ENCODE assay signal across 22 mouse cellular contexts in the genomic region with DNA sequence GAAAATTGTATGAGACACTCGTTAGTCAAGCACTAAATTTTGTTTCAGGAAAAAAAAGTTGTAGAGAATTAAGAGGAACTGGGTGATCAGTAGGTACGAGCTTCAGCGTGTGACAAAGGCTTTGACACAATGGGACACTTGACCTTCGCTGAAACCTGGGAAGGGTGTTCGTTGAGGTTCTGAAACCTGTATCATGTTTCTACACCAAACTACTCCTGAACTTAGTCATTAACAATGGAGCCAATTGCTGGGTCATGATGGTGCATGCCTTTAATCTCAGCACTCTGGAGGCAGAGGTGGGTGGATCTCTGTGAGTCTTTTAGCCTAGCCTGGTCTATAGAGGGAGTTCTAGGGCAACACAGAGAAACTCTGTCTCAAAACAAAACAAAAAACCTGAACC.
"Had no signal": no experiment of that assay in that cellular context is flagged by ENCODE, and none has a peak within 500 bp of the region (broad histone marks: within the 10 kb centered on the region; RNA-seq: fewer than 3 reads in every experiment).

No protein-coding gene starts in this region.

- H3K36me3 ChIP-seq: limb, embryonic 10.5 days; limb, embryonic 13.5 days; liver, embryonic 12.5 days; liver, embryonic 15.5 days; lung, embryonic 15.5 days; midbrain, embryonic 12.5 days; midbrain, embryonic 15.5 days; neural tube, embryonic 13.5 days had no signal

- H3K27me3 ChIP-seq: limb, embryonic 13.5 days; liver, embryonic 12.5 days; liver, embryonic 15.5 days; lung, embryonic 15.5 days; midbrain, embryonic 12.5 days; midbrain, embryonic 15.5 days; neural tube, embryonic 13.5 days had no signal

- H3K4me1 ChIP-seq: liver, embryonic 12.5 days; liver, embryonic 15.5 days; lung, embryonic 15.5 days; midbrain, embryonic 12.5 days had no signal

- DNase-seq: kidney, postnatal 25 days; layer of hippocampus, adult 9-11 months; liver; lung, adult 18-20 months; lung, postnatal 10 days; lung, postnatal 36 days; retina, postnatal 1 day; right cerebral cortex, postnatal 25 days; spleen, adult 18-20 months; thymus, adult 18-20 months; thymus, postnatal 36 days had no signal

- ATAC-seq: liver, embryonic 12.5 days; midbrain, embryonic 15.5 days had no signal

- H3K9me3 ChIP-seq: limb, embryonic 10.5 days; limb, embryonic 13.5 days; liver, embryonic 12.5 days; liver, embryonic 15.5 days; lung, embryonic 15.5 days; midbrain, embryonic 12.5 days; midbrain, embryonic 15.5 days; neural tube, embryonic 13.5 days had no signal

- H3K4me2 ChIP-seq: limb, embryonic 13.5 days; liver, embryonic 12.5 days; liver, embryonic 15.5 days; lung, embryonic 15.5 days; midbrain, embryonic 12.5 days; midbrain, embryonic 15.5 days; neural tube, embryonic 13.5 days had no signal

- H3K27ac ChIP-seq: kidney, postnatal 0 days; layer of hippocampus, adult 2 months; limb, embryonic 10.5 days; limb, embryonic 13.5 days; liver, embryonic 12.5 days; liver, embryonic 15.5 days; lung, embryonic 15.5 days; midbrain, embryonic 12.5 days; midbrain, embryonic 15.5 days; neural tube, embryonic 13.5 days had no signal

- H3K9ac ChIP-seq: limb, embryonic 13.5 days; liver, embryonic 12.5 days; liver, embryonic 15.5 days; lung, embryonic 15.5 days; midbrain, embryonic 12.5 days; midbrain, embryonic 15.5 days; neural tube, embryonic 13.5 days had no signal

- H3K4me3 ChIP-seq: layer of hippocampus, adult 2 months; limb, embryonic 10.5 days; limb, embryonic 13.5 days; liver, embryonic 12.5 days; liver, embryonic 15.5 days; lung, embryonic 15.5 days; midbrain, embryonic 12.5 days; midbrain, embryonic 15.5 days; myocyte; neural tube, embryonic 13.5 days had no signal
